Mouse (Mus musculus) gastrocnemius, postnatal 10 days (tissue): ENCODE results near the gene Hoxd3. TPM values are rescaled to one million over a fixed set of nuclear protein-coding genes. Genes with fewer than 3 reads are reported as not detected.

ENCODE experiments used
- DNase-seq: peaks from one replicate; pipeline ENCODE4 v3.0.0; 2021; ENCODE audit warnings: mixed read lengths
- total RNA-seq, 2 experiments: library from RNA; stranded (reverse); gene quantifications; 2 replicates each; pipeline ENCODE4 v1.2.3; 2021

Hoxd3 gene
- total RNA-seq, 2 experiments from 2014 or later, result 0.26 TPM; not detected in 1

GRCm38 (mm10) chr2:74692808-74693431 lies 18.8 kb upstream of the Hoxd3 start:
- no peak for DNase-seq

DNA sequence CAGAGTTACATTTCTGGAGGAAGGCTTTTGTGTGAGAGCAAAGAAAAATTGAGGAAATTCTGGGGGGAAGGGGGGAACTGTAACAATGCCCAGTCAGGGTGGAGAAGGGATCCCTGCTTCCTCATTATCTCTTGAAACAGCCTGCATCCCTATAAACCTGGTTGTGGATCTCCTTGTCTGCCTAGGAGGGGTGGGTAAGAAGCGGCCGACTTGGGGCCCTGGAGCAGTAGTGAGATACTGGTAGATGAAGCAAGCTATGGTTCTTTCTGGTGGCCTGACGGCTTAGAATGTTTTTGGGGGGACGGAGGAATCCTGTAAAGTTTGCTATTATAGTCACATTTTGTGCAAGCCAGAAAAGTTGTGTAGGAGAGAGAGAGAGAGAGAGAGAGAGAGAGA lies 18.3 kb upstream of the Hoxd3 start:
- DNase-seq, result no peak

- no peak for DNase-seq
Measured at GRCm38 (mm10) chr2:74694066-74694465, 17.7 kb upstream of the Hoxd3 start.

DNA sequence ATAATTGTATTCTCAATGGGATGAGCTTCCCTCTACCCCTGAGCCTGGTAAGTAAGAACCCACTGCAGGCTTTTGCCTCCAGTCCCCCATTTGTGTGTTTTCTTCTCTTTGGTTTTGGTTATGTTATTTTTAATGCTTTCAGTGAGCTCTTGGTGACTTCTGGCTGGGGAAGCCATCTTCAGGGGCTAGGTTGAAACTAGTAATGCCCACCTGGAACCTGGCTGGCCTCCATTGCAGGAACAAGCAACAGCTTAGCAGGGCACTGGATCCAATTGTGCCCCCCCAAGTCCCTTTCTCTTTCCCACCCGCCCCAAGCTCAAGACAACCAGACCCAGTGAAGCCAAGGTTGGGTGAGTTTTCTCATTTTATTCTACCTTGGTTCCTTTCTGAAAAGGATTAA lies 16.3 kb upstream of the Hoxd3 start:
- DNase-seq, result no peak

- no peak for DNase-seq
Measured at GRCm38 (mm10) chr2:74695813-74696430, 15.8 kb upstream of the Hoxd3 start.

GRCm38 (mm10) chr2:74696442-74697335 lies 15.0 kb upstream of the Hoxd3 start:
- DNase-seq, result no peak

GRCm38 (mm10) chr2:74697567-74698121 lies 14.1 kb upstream of the Hoxd3 start, which contains the start of gene Hoxd9:
TSS of gene Hoxd9 (plus strand) at chr2:74697727.
- DNase-seq, result peak; percentile 75

DNA sequence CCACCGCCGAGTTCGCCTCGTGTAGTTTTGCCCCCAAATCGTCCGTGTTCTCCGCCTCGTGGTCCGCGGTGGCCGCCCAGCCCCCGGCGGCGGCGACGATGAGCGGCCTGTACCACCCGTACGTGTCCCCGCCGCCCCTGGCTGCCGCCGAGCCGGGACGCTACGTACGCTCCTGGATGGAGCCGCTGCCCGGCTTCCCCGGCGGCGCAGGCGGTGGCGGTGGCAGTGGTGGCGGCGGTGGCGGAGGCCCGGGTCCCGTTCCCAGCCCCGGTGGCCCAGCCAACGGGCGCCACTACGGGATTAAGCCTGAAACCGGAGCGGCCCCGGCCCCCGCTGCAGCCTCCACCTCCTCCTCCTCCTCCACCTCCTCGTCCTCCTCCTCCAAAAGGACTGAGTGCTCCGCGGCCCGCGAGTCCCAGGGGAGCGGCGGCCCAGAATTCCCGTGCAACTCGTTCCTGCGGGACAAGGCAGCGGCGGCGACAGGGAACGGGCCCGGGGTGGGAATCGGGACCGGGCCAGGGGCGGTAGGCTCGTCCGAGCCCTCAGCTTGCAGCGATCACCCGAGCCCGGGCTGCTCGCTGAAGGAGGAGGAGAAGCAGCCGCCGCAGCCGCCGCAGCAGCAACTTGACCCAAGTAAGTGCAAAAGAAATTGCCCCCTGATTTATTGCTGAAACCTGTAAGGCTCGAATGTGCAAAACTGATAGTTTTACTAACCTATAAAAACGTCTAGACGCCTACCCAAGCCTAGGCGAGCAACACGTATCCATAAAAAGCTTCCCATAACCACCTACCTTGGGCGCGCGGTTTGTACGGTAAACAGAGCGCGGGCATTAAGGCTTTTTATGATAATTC lies 13.3 kb upstream of the Hoxd3 start:
- DNase-seq, result peak; percentile 60

DNA sequence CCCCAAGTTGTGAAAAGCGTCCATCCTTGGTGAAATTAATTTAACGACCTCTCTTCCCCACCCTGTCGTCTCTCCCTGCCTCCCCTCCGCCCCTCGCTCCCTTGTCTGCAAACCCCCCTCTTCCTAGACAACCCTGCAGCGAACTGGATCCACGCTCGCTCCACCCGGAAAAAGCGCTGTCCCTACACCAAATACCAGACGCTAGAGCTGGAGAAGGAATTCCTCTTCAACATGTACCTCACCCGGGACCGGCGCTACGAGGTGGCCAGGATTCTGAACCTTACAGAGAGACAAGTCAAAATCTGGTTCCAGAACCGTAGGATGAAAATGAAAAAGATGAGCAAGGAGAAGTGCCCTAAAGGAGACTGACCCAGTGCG lies 12.7 kb upstream of the Hoxd3 start:
- no peak for DNase-seq

- no peak for DNase-seq
Measured at GRCm38 (mm10) chr2:74699664-74700545, 11.8 kb upstream of the Hoxd3 start.

DNA sequence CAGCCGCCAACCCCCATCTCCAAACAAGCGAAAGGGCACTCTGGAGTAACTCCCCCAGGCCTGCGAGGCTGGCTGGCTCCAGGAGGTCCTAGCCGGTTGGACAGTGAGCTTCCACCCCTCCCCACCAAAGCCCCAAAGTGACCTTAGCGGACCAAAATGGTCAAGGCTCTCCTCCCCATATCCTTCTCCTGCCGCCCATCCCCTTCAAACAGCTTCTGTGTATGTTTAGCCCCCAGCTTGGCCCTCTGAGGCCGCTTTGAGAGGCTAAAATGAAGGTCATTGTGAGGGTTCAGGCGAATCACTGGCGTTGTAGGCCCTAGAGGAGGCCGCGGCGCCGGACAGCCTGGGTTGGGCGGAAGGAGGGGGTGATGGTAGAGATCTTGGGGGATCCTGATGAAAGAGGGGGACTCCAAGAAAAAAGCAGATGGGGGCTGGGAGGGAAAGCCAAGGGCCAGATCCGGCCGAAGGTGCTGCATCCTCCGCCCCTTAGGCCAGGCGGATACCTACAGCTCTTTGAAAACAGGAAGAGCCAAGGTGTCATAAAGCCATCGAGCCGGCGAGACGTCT lies 11.1 kb upstream of the Hoxd3 start:
- DNase-seq, result no peak

GRCm38 (mm10) chr2:74701949-74702819 lies 9.5 kb upstream of the Hoxd3 start:
- peak; percentile 85 for DNase-seq

GRCm38 (mm10) chr2:74702820-74703219 lies 8.9 kb upstream of the Hoxd3 start:
- no peak for DNase-seq

GRCm38 (mm10) chr2:74703317-74703716 lies 8.4 kb upstream of the Hoxd3 start:
- no peak for DNase-seq

- DNase-seq, result no peak
Measured at GRCm38 (mm10) chr2:74703720-74704392, 7.9 kb upstream of the Hoxd3 start.

GRCm38 (mm10) chr2:74704393-74704998 lies 7.2 kb upstream of the Hoxd3 start, which contains the start of gene Hoxd8:
TSS of gene Hoxd8 (plus strand) at chr2:74704615.
- DNase-seq, result peak; percentile 82

GRCm38 (mm10) chr2:74704999-74705466 lies 6.7 kb upstream of the Hoxd3 start:
- peak; percentile 65 for DNase-seq

DNA sequence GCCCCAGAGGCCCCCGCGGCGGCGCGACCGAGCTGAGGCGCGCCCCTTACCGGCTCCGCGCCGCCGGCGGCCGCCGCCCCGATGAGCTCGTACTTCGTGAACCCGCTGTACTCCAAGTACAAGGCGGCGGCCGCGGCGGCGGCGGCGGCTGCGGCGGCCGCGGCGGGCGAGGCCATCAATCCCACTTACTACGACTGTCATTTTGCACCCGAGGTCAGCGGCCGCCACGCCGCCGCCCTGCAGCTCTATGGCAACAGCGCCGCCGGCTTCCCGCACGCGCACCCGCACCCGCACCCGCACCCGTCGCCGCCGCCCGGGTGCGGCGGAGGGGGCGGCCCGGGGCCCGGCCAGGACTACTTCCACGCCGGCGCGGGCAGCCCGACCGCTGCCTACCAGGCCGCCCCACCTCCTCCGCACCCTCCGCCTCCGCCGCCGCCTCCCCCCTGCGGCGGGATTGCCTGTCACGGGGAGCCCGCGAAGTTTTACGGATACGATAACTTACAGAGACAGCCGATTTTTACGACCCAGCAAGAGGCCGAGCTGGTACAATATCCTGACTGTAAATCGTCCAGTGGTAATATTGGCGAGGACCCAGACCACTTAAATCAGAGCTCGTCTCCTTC lies 6.1 kb upstream of the Hoxd3 start:
- DNase-seq, result peak; percentile 59
